Mouse (Mus musculus): ENCODE results near the gene Cc2d2b.

Gene Cc2d2b

DNA sequence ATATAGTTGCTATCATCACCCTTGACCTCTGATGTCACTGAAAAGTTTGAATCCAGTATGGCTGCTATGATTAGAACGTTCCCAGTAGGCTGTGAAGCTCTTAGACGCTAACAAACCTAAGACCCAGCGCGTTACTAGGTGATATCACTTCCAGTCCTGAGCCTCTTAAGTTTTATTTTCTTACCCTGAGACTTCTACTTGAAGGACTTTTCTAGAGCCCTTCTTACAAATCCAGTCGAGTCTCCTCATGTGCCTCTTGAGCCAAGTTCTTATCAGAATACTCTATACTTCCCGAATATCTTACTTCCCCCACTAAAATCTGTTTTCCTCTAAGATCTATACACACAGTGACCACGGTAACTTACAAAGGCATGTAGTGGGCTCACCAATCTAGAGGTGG is 89.7 kb downstream of the Cc2d2b start:
- DNase-seq, result no peak

DNA sequence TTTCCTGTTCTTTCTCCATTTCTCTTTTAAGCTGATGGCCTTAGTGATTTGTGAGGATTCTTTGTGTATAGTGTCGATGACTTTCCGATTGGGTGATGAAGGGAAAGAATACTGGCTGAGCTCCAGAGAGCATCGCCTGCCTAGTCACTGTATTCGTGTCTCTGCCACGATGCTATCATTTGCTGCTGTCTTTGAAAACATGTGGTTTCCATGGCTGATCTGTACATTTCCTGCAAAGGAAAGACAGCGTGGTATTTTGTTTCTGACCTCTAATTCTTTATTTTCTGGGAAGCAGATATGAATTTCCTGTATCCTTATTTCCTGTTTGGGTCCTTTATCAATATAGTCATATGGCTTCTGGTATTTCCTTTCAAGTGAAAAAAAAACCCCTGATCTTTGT is 91.8 kb downstream of the Cc2d2b start:
- no peak for DNase-seq

DNA sequence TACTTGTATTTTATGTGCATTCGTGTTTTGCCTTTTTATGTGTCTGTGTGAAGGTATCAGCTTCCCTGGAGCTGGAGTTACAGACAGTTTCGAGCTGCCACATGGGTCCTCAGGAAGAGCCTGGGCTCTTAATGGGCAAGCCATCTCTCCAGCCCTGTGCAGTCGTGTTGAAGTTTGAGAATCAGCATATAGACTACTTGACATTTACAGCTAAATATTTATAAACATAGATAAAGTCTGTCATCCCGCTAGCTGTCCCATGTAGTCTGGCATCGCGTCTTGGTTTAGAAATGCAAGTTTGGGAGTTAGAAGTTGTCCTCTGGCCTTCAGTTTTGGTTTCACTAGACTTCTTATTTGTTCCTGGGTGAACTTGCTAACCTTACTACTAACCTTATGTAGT is 92.5 kb downstream of the Cc2d2b start:
- DNase-seq, result no peak

DNA sequence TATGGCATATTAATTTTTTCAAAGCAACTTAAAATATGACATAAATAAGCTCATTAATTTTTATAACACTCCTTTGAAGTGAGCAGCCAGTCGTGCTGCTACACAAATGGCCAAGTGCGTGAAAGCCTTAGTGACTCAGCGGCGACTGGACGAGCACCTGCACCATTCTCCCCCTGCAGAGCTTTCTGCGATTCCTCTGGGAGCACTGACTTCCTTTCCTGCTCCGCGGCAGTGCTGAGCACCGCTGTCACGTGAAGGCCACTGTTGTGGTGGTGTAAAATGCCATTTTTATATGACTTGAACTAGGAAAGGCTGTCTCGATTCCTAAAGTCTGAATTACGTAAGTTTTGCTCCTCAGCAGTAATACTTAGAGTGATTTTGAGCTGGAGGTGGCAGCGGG is 93.0 kb downstream of the Cc2d2b start:
- no peak for DNase-seq

DNA sequence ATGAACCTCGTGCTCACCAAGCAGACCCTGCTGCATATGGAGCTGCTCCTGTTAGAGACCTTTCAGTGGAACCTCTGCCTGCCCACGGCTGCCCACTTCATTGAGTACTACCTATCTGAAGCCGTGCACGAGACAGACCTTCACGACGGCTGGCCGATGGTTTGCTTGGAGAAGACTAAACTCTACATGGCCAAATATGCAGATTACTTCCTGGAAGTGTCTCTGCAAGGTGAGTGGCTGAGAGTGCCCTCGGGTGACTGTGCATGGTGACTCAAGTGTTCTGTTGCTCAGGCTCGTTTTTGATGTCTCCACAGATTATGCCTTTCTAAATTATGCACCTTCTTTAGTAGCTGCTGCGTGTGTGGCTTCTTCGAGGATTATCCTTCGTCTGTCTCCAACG is 96.2 kb downstream of the Cc2d2b start:
- no peak for DNase-seq

DNA sequence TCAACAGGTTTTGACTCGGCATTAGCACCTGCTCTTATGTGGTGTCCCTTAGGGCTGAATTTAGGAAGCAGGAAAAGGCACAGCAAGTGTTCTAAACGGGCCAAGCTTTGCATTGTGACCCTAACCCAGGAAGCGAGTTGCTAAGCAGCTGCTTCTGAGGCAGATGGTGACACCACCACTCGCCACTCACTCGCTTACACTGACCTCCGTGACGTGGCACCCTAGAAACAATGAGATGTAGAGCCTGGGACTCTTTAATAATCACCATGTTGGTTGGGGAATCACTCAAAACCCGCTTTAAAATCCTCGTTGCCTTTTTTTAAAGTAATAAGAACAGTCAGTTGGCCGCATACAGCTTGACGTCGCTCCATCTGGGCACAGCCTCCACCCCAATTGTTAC is 100.8 kb downstream of the Cc2d2b start:
- no peak for DNase-seq

DNA sequence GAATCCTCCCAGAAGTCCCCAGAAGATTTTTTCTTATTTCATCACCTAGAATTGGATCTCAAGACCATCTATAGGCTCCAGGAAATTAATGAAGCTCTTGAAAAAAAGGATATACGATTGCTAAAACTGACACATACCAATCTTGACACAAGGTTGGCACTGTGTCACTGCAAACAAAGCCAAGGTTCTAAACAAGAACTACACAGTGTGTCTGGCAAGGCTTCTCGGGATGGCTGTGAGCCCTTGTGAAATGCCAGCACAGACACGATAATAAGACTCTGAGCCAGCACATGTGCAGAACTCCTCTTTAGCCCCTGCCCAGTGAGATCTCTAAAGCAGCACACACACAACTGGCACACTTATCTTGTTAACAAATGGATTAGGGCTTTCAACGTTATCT is 111.0 kb downstream of the Cc2d2b start:
- DNase-seq, result no peak

DNA sequence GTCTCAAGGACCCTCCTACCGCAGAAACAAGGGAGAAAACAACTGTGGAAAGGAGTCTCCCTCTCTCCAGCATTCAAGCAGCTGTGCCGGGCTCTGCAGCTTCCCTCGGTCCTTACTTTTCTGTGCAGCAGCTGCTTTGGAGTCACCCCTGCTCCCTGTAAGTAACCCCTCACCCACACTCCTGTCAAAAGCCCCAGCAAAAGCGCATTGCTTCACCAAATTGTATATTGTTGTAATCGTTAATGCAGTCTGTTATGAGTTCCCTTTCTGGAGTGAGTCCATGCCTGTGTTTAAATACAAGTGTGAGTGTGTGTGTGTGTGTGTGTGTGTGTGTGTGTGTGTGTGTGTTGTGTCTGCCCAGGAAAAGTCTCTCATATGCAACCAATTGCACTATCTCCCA is 119.7 kb downstream of the Cc2d2b start:
- no peak for DNase-seq

DNA sequence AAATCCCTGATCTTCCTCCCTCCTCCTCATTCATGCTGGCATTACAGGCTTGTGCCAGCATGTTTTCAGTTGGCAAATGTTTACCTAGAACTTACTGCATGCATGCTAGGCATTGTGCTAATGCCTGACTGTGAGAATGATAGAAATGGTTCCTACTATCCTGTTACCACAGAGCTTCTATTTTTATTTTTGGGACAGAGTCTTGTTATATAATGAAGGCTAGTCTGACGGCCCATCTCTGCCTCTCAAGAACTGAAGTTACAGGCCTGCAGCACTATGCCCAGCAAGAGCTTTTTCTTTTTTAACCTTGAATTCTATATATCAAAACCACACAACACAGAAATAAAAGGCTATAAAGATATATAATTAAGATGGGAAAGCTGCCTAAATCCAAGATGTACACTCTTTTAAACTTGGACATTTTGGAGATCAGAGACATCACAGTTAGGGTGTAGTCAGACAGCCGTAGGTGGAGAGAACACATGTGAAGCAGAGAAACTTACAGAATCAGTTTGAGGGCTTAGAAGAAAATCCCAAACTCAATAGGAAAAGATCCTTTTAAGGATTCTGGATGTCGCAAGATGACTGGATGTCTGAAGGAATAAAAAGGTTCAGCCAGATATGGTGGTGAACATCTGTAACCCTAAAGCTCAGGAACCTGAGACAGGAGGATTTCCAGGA is 121.0 kb downstream of the Cc2d2b start:
- no peak for DNase-seq

DNA sequence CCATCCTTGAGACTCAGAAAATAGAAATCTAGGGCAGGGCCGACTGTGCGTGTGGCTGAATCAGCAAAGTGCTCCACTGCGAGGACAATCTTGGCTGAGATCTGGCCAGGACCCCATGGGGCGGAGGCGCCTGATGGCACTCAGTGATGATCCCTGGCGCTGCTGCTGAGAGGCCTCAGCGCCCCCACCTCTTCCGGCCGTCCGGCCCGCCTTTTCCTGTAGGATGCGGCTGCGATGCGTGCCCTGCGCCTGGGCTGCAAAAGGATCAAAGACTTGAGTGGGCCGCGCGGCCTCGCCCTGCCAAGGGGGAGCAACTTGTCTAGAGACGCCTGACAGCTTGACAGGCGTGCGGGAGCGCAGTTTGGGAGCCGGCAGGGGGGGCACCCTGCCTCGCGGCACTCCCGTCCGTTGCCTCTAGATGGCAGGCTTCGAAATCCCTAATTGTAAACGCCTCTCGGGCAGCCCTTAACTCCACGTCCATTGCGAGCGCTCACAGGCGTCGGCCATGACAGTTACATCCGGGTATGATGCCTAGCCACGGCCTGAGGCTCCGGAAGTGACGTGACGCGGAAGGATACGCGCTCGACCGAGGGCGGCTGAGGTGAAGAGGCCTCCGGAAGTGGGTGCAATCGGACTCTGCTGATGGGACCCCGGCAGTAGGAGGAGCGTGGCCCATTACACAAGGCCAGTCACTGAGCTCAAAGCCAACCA is 124.6 kb downstream of the Cc2d2b start:
- DNase-seq, result peak; percentile 98

All from embryo, embryonic 11 days (tissue).